Mouse (Mus musculus): ENCODE measurements around the gene Taar7a. TPM values are rescaled to one million over a fixed set of nuclear protein-coding genes. Genes with fewer than 3 reads are reported as not detected.

Gene Taar7a
- polyA plus RNA-seq (2012; rRNA removed): not detected in 2 replicates

GRCm38 (mm10) chr10:23993381-23993780 is at the start of gene Taar7a:
Gene Taar7a (minus strand): TSS chr10:23993481.

GRCm38 (mm10) chr10:24037314-24037713 is 44.0 kb upstream of the Taar7a start, which contains the start of gene Taar7e:
Gene Taar7e (plus strand): TSS chr10:24037614.

GRCm38 (mm10) chr10:24026922-24027321 is 33.6 kb upstream of the Taar7a start, which contains the start of gene Taar7d:
Gene Taar7d (plus strand): TSS chr10:24027222.

GRCm38 (mm10) chr10:23999639-24000038 is 6.4 kb upstream of the Taar7a start, which contains the start of gene Taar7b:
Gene Taar7b (plus strand): TSS chr10:23999939.

GRCm38 (mm10) chr10:23985546-23985945 is 7.7 kb downstream of the Taar7a start, which contains the start of gene Taar6:
Gene Taar6 (minus strand): TSS chr10:23985646.

GRCm38 (mm10) chr10:23970656-23971165 is 22.6 kb downstream of the Taar7a start, which contains the start of gene Taar5:
Gene Taar5 (plus strand): TSS chr10:23970706.

GRCm38 (mm10) chr10:23960444-23960915 is 32.8 kb downstream of the Taar7a start, which contains the start of gene Taar4:
Gene Taar4 (plus strand): TSS chr10:23960494.

GRCm38 (mm10) chr10:23949508-23950005 is 43.7 kb downstream of the Taar7a start, which contains the start of gene Taar3:
Gene Taar3 (plus strand): TSS chr10:23949558.

Other genes starting within 250 kb of the Taar7a start
- gene Rps12, start 206.2 kb downstream of the Taar7a start, polyA plus RNA-seq (2012; rRNA removed): 3,495 and 3,764 TPM in 2 replicates
- gene Slc18b1, start 196.5 kb downstream of the Taar7a start, polyA plus RNA-seq (2012; rRNA removed): 26.0 and 26.3 TPM in 2 replicates
- gene Vnn3, start 142.0 kb downstream of the Taar7a start, polyA plus RNA-seq (2012; rRNA removed): 0.05 TPM in 1 of 2 replicates, not detected in the other
- 0.17 and 0.50 TPM in 2 replicates for gene Vnn1, start 98.8 kb downstream of the Taar7a start, polyA plus RNA-seq (2012; rRNA removed)
- gene Taar1, start 73.1 kb downstream of the Taar7a start, polyA plus RNA-seq (2012; rRNA removed): not detected in 2 replicates
- gene Taar2, start 54.9 kb downstream of the Taar7a start, polyA plus RNA-seq (2012; rRNA removed): not detected in 2 replicates
- gene Taar3, start 43.9 kb downstream of the Taar7a start, polyA plus RNA-seq (2012; rRNA removed): not detected in 2 replicates
- gene Taar4, start 33.0 kb downstream of the Taar7a start, polyA plus RNA-seq (2012; rRNA removed): not detected in 2 replicates
- 0.18 and 0.93 TPM in 2 replicates for gene Taar5, start 22.8 kb downstream of the Taar7a start, polyA plus RNA-seq (2012; rRNA removed)
- not detected in 2 replicates for gene Taar6, start 7.8 kb downstream of the Taar7a start, polyA plus RNA-seq (2012; rRNA removed)
- not detected in 2 replicates for gene Taar7b, start 6.5 kb upstream of the Taar7a start, polyA plus RNA-seq (2012; rRNA removed)
- not detected in 2 replicates for gene Taar7d, start 33.7 kb upstream of the Taar7a start, polyA plus RNA-seq (2012; rRNA removed)
- not detected in 2 replicates for gene Taar7e, start 44.1 kb upstream of the Taar7a start, polyA plus RNA-seq (2012; rRNA removed)
- gene Taar7f, start 56.0 kb upstream of the Taar7a start, polyA plus RNA-seq (2012; rRNA removed): not detected in 2 replicates
- not detected in 2 replicates for gene Taar8a, start 83.0 kb upstream of the Taar7a start, polyA plus RNA-seq (2012; rRNA removed)
- gene Taar8b, start 98.8 kb upstream of the Taar7a start, polyA plus RNA-seq (2012; rRNA removed): not detected in 2 replicates
- gene Taar8c, start 108.4 kb upstream of the Taar7a start, polyA plus RNA-seq (2012; rRNA removed): not detected in 2 replicates
- not detected in 2 replicates for gene Taar9, start 116.1 kb upstream of the Taar7a start, polyA plus RNA-seq (2012; rRNA removed)
- gene Stx7, start 155.8 kb upstream of the Taar7a start, polyA plus RNA-seq (2012; rRNA removed): 160 and 189 TPM in 2 replicates
- 3.6 and 11.7 TPM in 2 replicates for gene Moxd1, start 230.0 kb upstream of the Taar7a start, polyA plus RNA-seq (2012; rRNA removed)